ENCODE assay signal across 12 mouse cellular contexts in genomic region chr13:96269946-96270345, GRCm38 (mm10).
DNase-seq lines count a peak whose midpoint lies in the region.
"Had no signal": no experiment of that assay in that cellular context is flagged by ENCODE, and none has a peak within 500 bp of the region (broad histone marks: within the 10 kb centered on the region; RNA-seq: fewer than 3 reads in every experiment).

No protein-coding gene starts in this region.

- peak; percentile 1 for DNase-seq in gastrocnemius, adult 18-20 months (ENCODE audit: low spot score)
- DNase-seq in gastrocnemius, postnatal 4 days (ENCODE audit: low spot score in 2 of 2), result no peak
- DNase-seq in adrenal gland, postnatal 10 days, result peak; percentile 26
- peak; percentile 45 for DNase-seq in brain, adult 2 months (ENCODE audit: low read depth, low spot score)
- DNase-seq in kidney, adult 18-20 months, result no peak
- no peak for DNase-seq in Muller cell, postnatal 12 days (ENCODE audit: inconsistent ontology term)
- DNase-seq: cerebellum, adult 11-12 months; cerebellum, adult 9-10 months; cerebellum, postnatal 36 days; heart, adult 18-20 months; heart, postnatal 14 days; kidney, adult 2 months had no signal

Comparison
In these comparisons a context has a peak if more than half of its experiments do, and no peak if none do; other contexts are left out.
1. DNase-seq: peak in gastrocnemius, adult 18-20 months (single experiment), adrenal gland, postnatal 10 days (single experiment) and brain, adult 2 months (single experiment); none in gastrocnemius, postnatal 4 days (0 of 2), kidney, adult 18-20 months (single experiment) and Muller cell, postnatal 12 days (single experiment).